Comparison of ENCODE assay signal across 7 mouse cellular contexts in genomic region chr6:73249049-73249422, GRCm38 (mm10). TPM values are rescaled to one million over a fixed set of nuclear protein-coding genes. Genes with fewer than 3 reads are reported as not detected.
A peak's percentile ranks its signal among the peaks of the same experiment; 100 is the strongest.
DNase-seq lines count a peak whose midpoint lies in the region; ATAC-seq and TF ChIP-seq lines count a peak whose summit lies in the region.

No protein-coding gene starts in this region.

- no peaks in the 10 kb centered on the region for H3K27me3 ChIP-seq in CH12.LX (replicated peaks)
- no peaks in the 10 kb centered on the region for H3K27me3 ChIP-seq in hindbrain, embryonic 12.5 days
- no peaks in the 10 kb centered on the region for H3K27me3 ChIP-seq in limb, embryonic 15.5 days
- H3K27me3 ChIP-seq in neural tube, embryonic 13.5 days, result no peaks in the 10 kb centered on the region

- peaks cover 46% of the 10 kb centered on the region for H3K79me2 ChIP-seq in CH12.LX (replicated peaks; ENCODE audit: control insufficient read depth, extremely low read depth, insufficient read depth, poor library complexity, severe bottlenecking)

- DNase-seq in CH12.LX (ENCODE audit: extremely low read depth) (peak; percentile 35), MN1 (ENCODE audit: low spot score) (peak; percentile 15)
- DNase-seq in embryo, embryonic 11 days, result peak; percentile 26
- no peak for DNase-seq in left cerebral cortex, postnatal 36 days (ENCODE audit: low spot score in 2 of 2)

- peaks cover 6% of the 10 kb centered on the region for H3K9me3 ChIP-seq in CH12.LX (replicated peaks; ENCODE audit: low read length)
- H3K9me3 ChIP-seq in hindbrain, embryonic 12.5 days (replicated peaks), result no peaks in the 10 kb centered on the region
- no peaks in the 10 kb centered on the region for H3K9me3 ChIP-seq in limb, embryonic 15.5 days
- no peaks in the 10 kb centered on the region for H3K9me3 ChIP-seq in neural tube, embryonic 13.5 days

- intact Hi-C loops in left cerebral cortex, postnatal 36 days (cut with DNase I), result no loop called here

- 9% methylated on average over 12 of the region's 12 CpGs for WGBS in hindbrain, embryonic 12.5 days
- 3% methylated on average over 12 of the region's 12 CpGs for WGBS in limb, embryonic 15.5 days
- WGBS in neural tube, embryonic 13.5 days, result 10% methylated on average over 12 of the region's 12 CpGs

- peak overlapping the region; percentile 96 for H3K9ac ChIP-seq in CH12.LX (ENCODE audit: insufficient read depth, low read depth)
- H3K9ac ChIP-seq in hindbrain, embryonic 12.5 days, result peak overlapping the region; percentile 93
- H3K9ac ChIP-seq in limb, embryonic 15.5 days, result peak overlapping the region; percentile 95
- H3K9ac ChIP-seq in neural tube, embryonic 13.5 days, result peak overlapping the region; percentile 94

- dilution Hi-C loops in CH12.LX (cut with MboI; ENCODE audit: extremely low pct_ligation_motif_present, extremely low pct_unique_long_range_greater_than_20kb, low sequenced_read_pairs), result no loop called here

- H3K27ac ChIP-seq in CH12.LX (ENCODE audit: insufficient read depth, low read depth), result no peak overlapping the region
- H3K27ac ChIP-seq in hindbrain, embryonic 12.5 days, result peak overlapping the region; percentile 70; the same call in 1 of the 2 replicates
- H3K27ac ChIP-seq in limb, embryonic 15.5 days, result peak overlapping the region; percentile 77; the same call in 1 of the 2 replicates
- H3K27ac ChIP-seq in neural tube, embryonic 13.5 days (replicated peaks), result peak overlapping the region; percentile 86; the same call in 1 of the 2 replicates

- TF ChIP-seq RAD21 in CH12.LX (IDR thresholded peaks at IDR 0.05; ENCODE audit: low read depth, low read length), result no peak

- in situ Hi-C loops in CH12.LX (cut with MboI; ENCODE audit: low pct_ligation_motif_present, low pct_unique_long_range_greater_than_20kb, low sequenced_read_pairs), result no loop called here

- H3K36me3 ChIP-seq in CH12.LX (replicated peaks in 1 of 2; ENCODE audit: control insufficient read depth in 1 of 2, insufficient read depth in 1 of 2, low read length in 1 of 2), result peaks cover 0 to 19% of the 10 kb centered on the region in 2 experiments
- no peaks in the 10 kb centered on the region for H3K36me3 ChIP-seq in hindbrain, embryonic 12.5 days
- 0 out of 2 replicates have a peak, but pooled peaks cover 3% of the 10 kb centered on the region for H3K36me3 ChIP-seq in limb, embryonic 15.5 days
- H3K36me3 ChIP-seq in neural tube, embryonic 13.5 days, result no peaks in the 10 kb centered on the region

- peak overlapping the region; percentile 79 to 99 (median 92) for H3K4me3 ChIP-seq in CH12.LX (replicated peaks in 1 of 3; ENCODE audit: low read depth in 2 of 3, low read length in 2 of 3, poor library complexity in 1 of 3)
- H3K4me3 ChIP-seq in hindbrain, embryonic 12.5 days, result peak overlapping the region; percentile 93
- peak overlapping the region; percentile 96 for H3K4me3 ChIP-seq in limb, embryonic 15.5 days
- H3K4me3 ChIP-seq in neural tube, embryonic 13.5 days, result peak overlapping the region; percentile 81

- H3K4me2 ChIP-seq in CH12.LX (ENCODE audit: insufficient read depth, low read depth, poor library complexity, severe bottlenecking), result peak overlapping the region; percentile 95
- peak overlapping the region; percentile 79 for H3K4me2 ChIP-seq in hindbrain, embryonic 12.5 days (replicated peaks)
- H3K4me2 ChIP-seq in limb, embryonic 15.5 days, result peak overlapping the region; percentile 76
- H3K4me2 ChIP-seq in neural tube, embryonic 13.5 days, result peak overlapping the region; percentile 85

- no peak for TF ChIP-seq EP300 in CH12.LX (IDR thresholded peaks at IDR 0.05; ENCODE audit: low read length)

- no peak for ATAC-seq in hindbrain, embryonic 12.5 days (ENCODE audit: low FRiP score)
- ATAC-seq in limb, embryonic 15.5 days (ENCODE audit: insufficient number of reproducible peaks, low FRiP score, low TSS enrichment, low read depth), result no peak
- no peak; the same call in none of the 2 replicates for ATAC-seq in neural tube, embryonic 13.5 days (ENCODE audit: low read depth)

- no peak for TF ChIP-seq POLR2A in CH12.LX (IDR thresholded peaks at IDR 0.05; ENCODE audit: low read depth, low read length)

- TF ChIP-seq CTCF in CH12.LX (conservative IDR thresholded peaks at IDR 0.05 in 1 of 2, IDR thresholded peaks at IDR 0.05 in 1 of 2; ENCODE audit: low read depth in 2 of 2, low read length in 2 of 2), result no peak

- H3K4me1 ChIP-seq in CH12.LX (ENCODE audit: control insufficient read depth in 1 of 2, insufficient read depth in 2 of 2), result peaks cover 15 to 36% of the 10 kb centered on the region in 2 experiments
- peaks cover 14% of the 10 kb centered on the region for H3K4me1 ChIP-seq in hindbrain, embryonic 12.5 days
- H3K4me1 ChIP-seq in limb, embryonic 15.5 days, result peaks cover 7% of the 10 kb centered on the region
- peaks cover 20% of the 10 kb centered on the region for H3K4me1 ChIP-seq in neural tube, embryonic 13.5 days (replicated peaks)

TF ChIP-seq in CH12.LX, 34 proteins besides CTCF, POLR2A, EP300 and RAD21:
- TF ChIP-seq GABPA (IDR thresholded peaks at IDR 0.05; ENCODE audit: insufficient replicate concordance, low read depth, low read length) (no peak), MYC (IDR thresholded peaks at IDR 0.05; ENCODE audit: low read depth, low read length) (no peak), NELFE (IDR thresholded peaks at IDR 0.05; ENCODE audit: low read depth, low read length) (no peak), BHLHE40 (IDR thresholded peaks at IDR 0.05; ENCODE audit: low read depth, low read length) (no peak), USF2 (conservative IDR thresholded peaks at IDR 0.05; ENCODE audit: low read depth, low read length) (no peak), JUND (conservative IDR thresholded peaks at IDR 0.05; ENCODE audit: low read depth, low read length) (no peak), CHD2 (IDR thresholded peaks at IDR 0.05; ENCODE audit: low read length) (no peak), TBP (conservative IDR thresholded peaks at IDR 0.05; ENCODE audit: low read depth, low read length) (no peak), USF1 (IDR thresholded peaks at IDR 0.05; ENCODE audit: low read depth, low read length) (no peak), JUN (IDR thresholded peaks at IDR 0.05; ENCODE audit: insufficient read depth, low read depth, low read length) (no peak), MXI1 (IDR thresholded peaks at IDR 0.05; ENCODE audit: low read depth, low read length) (no peak), ZKSCAN1 (IDR thresholded peaks at IDR 0.05; ENCODE audit: borderline replicate concordance, low read depth, low read length) (no peak), UBTF (IDR thresholded peaks at IDR 0.05; ENCODE audit: low read depth, low read length) (no peak), ELF1 (IDR thresholded peaks at IDR 0.05; ENCODE audit: low read depth, low read length) (no peak), HCFC1 (IDR thresholded peaks at IDR 0.05; ENCODE audit: low read depth, low read length) (no peak), RCOR1 (conservative IDR thresholded peaks at IDR 0.05; ENCODE audit: low read depth, low read length) (no peak)

RNA-seq across cellular contexts. Expression of gene Suclg1, which starts 0.9 kb away (rescaled TPM):
- total RNA-seq in CH12.LX (2012; rRNA removed) (114 and 127 TPM in 2 replicates), CH12.LX (2014; rRNA removed) (112 and 116 TPM in 2 replicates)
- 169 and 179 TPM in 2 replicates for polyA plus RNA-seq in CH12.LX (2012; ENCODE audit: insufficient read length, low read depth)
- 138 and 140 TPM in 2 replicates for polyA plus RNA-seq in hindbrain, embryonic 12.5 days (2016; fragmentation: Nextera tagmentation; extraction: Ambion mirVana)
- 145 and 155 TPM in 2 replicates for polyA plus RNA-seq in limb, embryonic 15.5 days (2015; fragmentation: Nextera tagmentation; extraction: Ambion mirVana)
- polyA plus RNA-seq in neural tube, embryonic 13.5 days (2015; fragmentation: Nextera tagmentation; extraction: Ambion mirVana), result 123 and 132 TPM in 2 replicates
- total RNA-seq in left cerebral cortex, postnatal 36 days (2021), result 100 to 1,000 TPM; 113 to 121 TPM

RNA-seq across cellular contexts. Expression of gene Dnah6, which starts 27.6 kb away (rescaled TPM):
- total RNA-seq in CH12.LX (2012; rRNA removed) (under 0.01 TPM in 1 of 2 replicates, not detected in the other), CH12.LX (2014; rRNA removed) (0.04 and 0.07 TPM in 2 replicates)
- polyA plus RNA-seq in CH12.LX (2012; ENCODE audit: insufficient read length, low read depth), result 0.06 TPM in 1 of 2 replicates, not detected in the other
- 0.50 and 0.72 TPM in 2 replicates for polyA plus RNA-seq in hindbrain, embryonic 12.5 days (2016; fragmentation: Nextera tagmentation; extraction: Ambion mirVana)
- polyA plus RNA-seq in limb, embryonic 15.5 days (2015; fragmentation: Nextera tagmentation; extraction: Ambion mirVana), result 0.02 and 0.06 TPM in 2 replicates
- polyA plus RNA-seq in neural tube, embryonic 13.5 days (2015; fragmentation: Nextera tagmentation; extraction: Ambion mirVana), result 0.08 TPM in 2 replicates
- total RNA-seq in left cerebral cortex, postnatal 36 days (2021), result under 1 TPM; 0.48 to 0.49 TPM

Comparison
In these comparisons a context has a peak if more than half of its experiments do, and no peak if none do; other contexts are left out.
1. DNase-seq: peak in CH12.LX (single experiment), MN1 (single experiment) and embryo, embryonic 11 days (single experiment); none in left cerebral cortex, postnatal 36 days (0 of 2).
2. Peak in every context shown above with its lines, with median percentiles within 50 percentile points of each other: H3K4me2 ChIP-seq, H3K4me3 ChIP-seq and H3K9ac ChIP-seq.